Mouse (Mus musculus) erythroblast, adult 5-6 weeks (primary cell): ENCODE data around the gene Fam89a. TPM values are rescaled to one million over a fixed set of nuclear protein-coding genes. Genes with fewer than 3 reads are reported as not detected.

ENCODE experiments used
- ATAC-seq: replicated peaks from 2 replicates; pipeline ENCODE4 v1.8.0; 2016; ENCODE audit warnings: moderate number of reproducible peaks, mild to moderate bottlenecking, moderate TSS enrichment, inconsistent platforms; ENCODE audit not compliant: poor library complexity, low FRiP score, severe bottlenecking
- total RNA-seq, 2 experiments: library from RNA; stranded (forward) in 1 of 2; stranded (reverse) in 1 of 2; fragments of 150-400 nt in 1 of 2; fragments of 200-764, 138-1000 nt in 1 of 2; gene quantifications; 2 replicates each; pipeline versions ENCODE4 v1.2.3 to v1.2.4; 2015 to 2017; ENCODE audit warnings: low replicate concordance in 2 of 2

The Fam89a gene
- total RNA-seq, 2 experiments from 2014 or later, result not detected

DNA sequence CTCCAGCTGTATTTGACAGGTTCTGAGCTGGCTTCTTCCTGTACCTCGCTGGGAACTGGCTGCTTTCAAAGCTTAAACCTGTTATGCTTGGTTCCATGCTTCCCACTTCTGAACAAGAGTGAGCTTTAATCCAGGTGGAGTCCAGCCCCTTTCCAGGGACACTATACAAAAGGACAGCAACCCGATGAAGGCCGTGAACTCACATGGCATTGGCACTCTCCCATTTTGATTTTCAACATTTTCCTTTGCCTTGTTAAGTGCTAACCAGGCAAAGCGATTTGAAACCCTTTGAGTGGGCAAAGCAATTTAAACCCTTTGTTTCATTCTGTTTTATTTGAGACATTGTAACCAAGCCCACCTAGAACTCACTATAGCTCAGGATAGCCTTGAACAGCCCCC is 3.2 kb upstream of the Fam89a start:
- no peak for ATAC-seq

DNA sequence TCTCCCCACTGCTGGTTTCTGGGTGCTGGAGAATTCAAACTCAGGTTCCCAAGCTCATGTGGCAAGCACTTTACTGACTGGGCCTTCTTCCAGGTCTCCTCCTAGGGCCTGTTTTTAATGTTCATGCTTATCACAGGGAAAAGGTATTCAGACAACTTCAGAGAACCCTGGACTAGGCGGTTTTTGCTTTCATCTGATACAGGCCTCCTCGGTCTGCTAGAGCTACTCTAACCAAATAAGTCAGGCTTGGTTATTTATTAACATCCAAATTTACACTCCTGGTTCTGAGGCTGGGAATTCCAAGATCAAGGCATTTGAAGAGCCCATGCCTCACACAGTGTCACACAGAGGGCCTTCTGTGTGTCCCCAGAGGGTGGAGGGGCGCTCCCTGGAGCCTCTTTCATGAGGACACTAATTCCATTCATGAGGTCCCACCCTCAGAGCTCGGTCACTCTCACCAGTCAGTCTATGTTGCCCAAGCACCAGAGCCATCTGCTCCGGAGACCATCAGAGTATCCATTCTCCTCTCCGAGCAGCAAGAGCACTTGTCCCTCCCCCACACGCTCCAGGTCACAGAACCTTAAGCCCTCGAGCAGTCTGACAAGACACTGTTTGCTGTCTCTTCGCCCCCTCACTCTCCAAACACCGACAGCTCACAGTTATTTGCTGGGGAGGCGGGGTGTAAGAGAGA is 2.6 kb upstream of the Fam89a start:
- no peak for ATAC-seq

DNA sequence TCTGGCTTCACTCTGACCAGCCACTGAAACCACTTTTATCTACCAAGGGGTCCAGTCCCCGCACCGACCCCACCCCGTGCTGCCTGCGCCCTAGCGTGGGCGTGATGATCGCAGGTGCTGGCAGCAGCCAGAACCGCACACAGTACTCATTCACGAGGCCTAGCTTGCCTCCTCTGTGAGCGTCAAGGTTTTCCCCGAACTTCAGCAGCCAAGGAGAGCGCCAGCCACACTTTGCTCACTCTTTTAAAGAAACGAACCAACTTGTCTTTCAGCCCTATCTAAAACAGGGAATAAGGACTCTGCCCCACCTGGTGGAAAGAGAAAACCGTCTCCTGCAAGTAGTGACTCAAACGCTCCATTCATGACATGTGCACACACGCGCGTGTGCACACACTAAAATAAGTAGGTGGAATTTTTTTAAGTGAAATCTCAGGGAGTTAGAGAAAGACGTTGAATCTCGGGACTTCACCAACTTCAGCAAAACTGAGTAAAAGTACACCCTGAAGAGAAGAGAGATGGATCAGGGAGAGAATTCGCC is 762 bp upstream of the Fam89a start:
- ATAC-seq, result no peak

- ATAC-seq, result no peak
These were observed 441 bp downstream of the Fam89a start for GRCm38 (mm10) chr8:124751191-124751590.

DNA sequence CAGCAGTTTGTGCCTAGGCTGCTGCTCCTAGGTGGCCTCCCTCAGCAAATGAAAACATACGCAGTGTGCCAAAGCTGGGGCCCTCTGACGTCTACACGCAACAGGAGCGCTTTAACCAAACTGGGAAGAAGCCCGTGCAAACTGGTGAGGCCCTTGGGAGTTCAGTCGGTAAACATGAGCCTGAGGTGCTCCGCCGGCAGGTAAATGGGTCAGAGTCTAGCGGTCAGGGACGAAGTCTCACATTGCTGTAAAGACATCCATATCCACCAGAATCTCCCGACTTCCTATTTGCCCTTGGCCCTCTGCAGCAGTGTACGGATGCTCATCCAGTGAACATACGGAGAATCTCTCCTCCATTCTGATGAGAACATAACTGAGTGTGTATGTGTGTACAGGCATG is 5.0 kb downstream of the Fam89a start:
- ATAC-seq, result no peak

- ATAC-seq, result peak; percentile 65
These were observed 12.4 kb downstream of the Fam89a start for GRCm38 (mm10) chr8:124739268-124739667.

DNA sequence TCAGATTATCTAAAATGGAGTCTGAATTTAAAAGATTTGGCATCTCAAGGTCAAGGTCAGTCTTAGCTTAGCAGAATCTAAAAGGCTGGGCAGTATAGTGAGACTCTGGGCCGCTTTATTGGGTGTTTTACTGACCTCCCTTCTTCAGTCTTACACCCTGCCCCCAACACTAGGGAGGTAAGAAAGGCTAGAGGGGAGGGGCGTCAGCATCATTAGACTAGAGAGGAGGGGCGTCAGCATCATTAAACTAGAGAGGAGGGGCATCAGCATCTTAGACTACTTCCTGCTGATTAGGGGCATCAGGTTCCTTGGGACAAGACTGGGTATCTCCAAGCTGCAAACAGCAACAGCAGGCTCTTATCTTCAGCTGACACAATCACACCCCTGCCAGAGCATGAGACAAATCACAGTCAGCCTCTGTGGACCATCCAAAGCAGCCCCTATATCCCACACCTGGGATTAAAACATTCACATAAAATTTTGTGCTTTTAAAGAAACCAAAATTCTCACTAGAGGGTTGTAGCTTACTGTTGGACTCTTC is 16.2 kb downstream of the Fam89a start:
- ATAC-seq, result no peak

DNA sequence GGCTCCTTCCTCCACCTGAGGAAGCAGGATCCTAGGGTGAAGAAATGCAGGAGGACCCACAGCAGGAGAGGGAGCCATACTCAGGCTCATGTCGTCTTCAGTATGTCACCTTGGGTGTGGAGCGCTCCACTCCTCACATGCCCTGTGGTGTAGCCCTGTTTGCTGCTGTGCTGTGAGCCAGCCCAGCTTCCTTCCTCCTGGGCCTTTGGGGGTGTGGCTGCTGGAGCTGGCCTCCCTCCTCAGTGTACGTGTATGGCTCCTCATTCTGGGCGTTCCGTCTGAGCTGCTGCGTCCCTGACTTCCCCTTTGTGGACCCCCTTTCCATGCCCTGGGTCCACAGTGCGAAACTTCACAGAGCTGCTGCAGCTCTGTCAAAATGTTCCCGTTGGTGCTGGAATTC is 18.8 kb downstream of the Fam89a start:
- no peak for ATAC-seq

DNA sequence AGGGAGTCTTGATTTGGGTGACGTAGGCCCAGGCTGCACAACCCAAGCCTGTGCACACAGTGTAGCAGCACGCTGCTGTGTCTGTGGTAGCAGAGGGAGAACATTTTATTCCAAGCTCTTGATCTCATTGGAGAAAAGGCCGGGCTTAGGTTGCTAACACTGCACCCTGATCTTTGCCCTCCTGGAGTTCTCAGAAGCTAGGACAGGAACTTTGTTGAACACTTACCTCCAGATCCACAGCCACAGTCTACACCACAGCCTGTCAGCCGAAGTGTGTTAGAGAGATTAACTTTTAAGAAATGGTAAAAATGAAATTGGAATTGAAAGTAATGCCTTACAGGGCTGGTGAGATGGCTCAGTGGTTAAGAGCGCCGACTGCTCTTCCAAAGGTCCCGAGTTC is 27.3 kb downstream of the Fam89a start:
- ATAC-seq, result no peak

DNA sequence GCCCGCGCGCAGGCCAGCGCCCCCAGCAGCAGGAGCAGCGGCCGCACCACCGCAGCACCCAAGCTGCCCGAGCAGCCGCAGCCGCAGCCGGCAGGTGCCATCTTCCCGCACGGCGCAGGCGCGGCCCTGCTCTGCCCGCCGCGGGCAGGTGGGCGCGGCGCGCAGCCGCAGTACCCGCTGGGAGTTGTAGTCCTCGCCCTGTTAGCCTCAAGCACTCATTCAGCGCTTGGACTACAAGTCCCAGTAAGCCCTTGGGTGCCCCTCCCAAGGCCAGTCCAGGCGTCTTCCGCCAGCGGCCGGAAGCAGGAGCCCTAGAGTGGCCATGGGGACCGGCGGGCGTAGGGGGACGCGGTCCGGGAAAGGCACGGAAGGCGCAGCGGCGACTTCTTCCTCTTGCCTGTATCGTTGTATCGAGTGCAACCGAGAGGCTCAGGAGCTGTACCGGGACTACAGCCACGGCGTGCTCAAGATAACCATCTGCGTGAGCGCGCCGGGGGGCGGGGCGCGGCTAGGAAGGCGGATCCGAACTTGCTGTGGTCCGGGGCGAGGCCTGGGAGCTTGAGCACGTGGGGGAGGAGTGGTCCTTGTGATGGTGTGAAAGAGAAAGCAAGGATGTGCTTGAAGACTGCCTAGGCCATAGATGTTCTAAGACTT is 29.6 kb downstream of the Fam89a start, which contains the start of the genes Ttc13 and Arv1:
Gene Ttc13, minus strand, starts transcription at position 122 of the 654 bp plus-strand sequence.
Gene Arv1, plus strand, starts transcription at position 278 of the 654 bp plus-strand sequence.
- ATAC-seq, result peak; percentile 97

- peak; percentile 4 for ATAC-seq
These were observed 30.4 kb downstream of the Fam89a start for GRCm38 (mm10) chr8:124720938-124721861.

DNA sequence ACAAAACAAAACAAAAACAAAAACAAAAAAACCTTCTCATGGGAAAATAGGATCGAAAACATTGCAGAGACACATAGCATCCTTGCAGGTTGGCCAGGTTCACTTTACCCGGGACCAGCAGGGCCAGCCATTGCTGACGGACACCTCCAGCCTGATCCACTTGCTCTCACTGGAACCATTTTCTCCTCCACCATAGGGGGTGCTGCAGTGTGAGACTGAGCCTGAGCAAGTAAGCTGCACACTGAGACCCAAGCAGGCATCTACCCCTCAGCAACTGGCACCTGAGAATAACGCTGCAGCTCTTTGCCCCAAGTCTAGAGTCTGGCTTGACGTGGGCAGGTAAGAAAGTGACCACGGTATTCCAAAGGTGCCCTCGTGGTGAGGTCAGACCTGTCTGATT is 31.5 kb downstream of the Fam89a start:
- ATAC-seq, result no peak

GRCm38 (mm10) chr8:124715736-124716135 is 35.9 kb downstream of the Fam89a start:
- no peak for ATAC-seq

DNA sequence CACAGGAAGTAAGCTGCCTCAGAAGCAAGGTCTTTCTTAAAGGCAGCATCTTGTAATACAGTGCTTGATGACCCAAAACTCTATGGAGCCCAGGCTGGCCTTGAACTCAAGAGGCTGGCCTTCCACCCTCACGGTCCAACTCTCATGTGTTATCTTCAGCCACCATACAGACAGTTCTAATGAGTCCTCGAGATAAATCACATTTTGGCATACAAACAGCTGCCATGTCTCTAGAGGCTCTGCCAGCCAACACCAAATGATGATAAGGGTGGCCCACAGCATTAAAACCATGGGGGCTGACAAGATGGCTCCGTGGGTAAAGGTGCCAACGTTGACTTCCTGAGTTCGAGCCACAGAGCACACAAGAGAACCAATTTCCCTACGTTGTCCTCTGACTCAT is 38.4 kb downstream of the Fam89a start:
- ATAC-seq, result peak; percentile 79

DNA sequence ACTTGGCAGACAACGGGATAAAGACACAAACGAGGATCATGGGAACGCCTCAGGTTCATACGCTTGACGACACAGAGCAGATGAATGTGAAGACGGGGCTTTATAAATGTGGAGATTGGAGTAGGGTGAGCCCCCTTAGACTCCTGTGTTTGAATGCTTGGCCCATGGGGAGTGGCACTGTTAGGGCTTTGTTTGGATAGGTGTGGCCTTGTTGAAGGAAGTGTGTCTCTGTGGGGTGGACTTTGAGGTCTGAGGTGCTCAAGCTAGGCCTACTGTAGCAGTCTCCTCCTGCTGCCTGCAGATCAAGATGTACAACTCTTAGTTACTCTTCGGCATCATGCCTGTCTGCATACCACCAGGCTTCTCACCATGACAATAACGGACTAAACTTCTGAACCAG is 45.8 kb downstream of the Fam89a start:
- no peak for ATAC-seq

GRCm38 (mm10) chr8:124704376-124704775 is 47.3 kb downstream of the Fam89a start:
- ATAC-seq, result no peak

DNA sequence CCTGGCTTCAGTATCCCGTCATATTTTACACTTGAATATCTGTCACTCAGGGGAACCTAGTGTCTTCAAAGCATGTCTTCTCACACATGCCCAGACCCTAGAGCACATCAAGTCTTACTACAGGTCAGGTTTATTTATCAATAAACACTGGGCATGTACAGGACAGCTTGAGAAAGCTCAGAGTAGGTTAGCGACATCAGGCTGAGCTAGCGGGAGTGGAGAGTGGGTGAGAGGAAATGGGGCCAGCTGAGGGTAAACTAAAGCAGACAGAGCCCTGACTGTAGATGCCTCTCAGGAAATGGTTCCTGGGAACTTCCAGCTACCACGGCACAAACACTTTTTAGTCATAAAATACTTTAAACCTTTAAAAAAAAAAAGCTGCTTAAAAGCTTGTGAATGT is 48.1 kb downstream of the Fam89a start:
- ATAC-seq, result no peak

- ATAC-seq, result no peak
These were observed 49.4 kb downstream of the Fam89a start for GRCm38 (mm10) chr8:124702183-124702582.

GRCm38 (mm10) chr8:124701023-124701422 is 50.6 kb downstream of the Fam89a start:
- no peak for ATAC-seq

DNA sequence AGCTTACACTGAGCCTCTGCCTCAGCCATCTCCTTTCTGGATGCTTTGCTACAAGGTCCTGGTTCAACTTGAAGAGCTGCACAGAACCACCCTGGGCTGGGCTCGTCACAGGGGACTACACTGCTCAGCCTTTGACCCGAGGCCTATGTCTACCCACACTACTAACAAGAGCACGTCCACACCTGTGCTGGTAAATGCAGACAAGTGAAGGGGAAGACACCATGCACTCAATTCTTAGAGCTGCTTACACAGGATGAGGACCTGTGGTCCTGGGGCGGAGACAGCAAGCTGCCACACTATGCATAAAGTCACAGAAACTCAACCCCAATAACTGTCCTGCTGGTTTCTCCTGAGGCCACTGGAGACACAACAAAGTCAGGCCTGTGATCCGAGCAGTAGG is 51.4 kb downstream of the Fam89a start:
- no peak for ATAC-seq
